Mouse (Mus musculus) megakaryocyte-erythroid progenitor cell, adult 5-6 weeks (primary cell): Measurements from ENCODE around the gene Fkbp6. TPM values are rescaled to one million over a fixed set of nuclear protein-coding genes. Genes with fewer than 3 reads are reported as not detected.

Experiments
- ATAC-seq: replicated peaks from 2 replicates; pipeline ENCODE4 v1.8.0; 2016; ENCODE audit warnings: mild to moderate bottlenecking, inconsistent platforms; ENCODE audit not compliant: severe bottlenecking, poor library complexity, low FRiP score, low TSS enrichment
- total RNA-seq, 2 experiments: library from RNA; stranded (forward) in 1 of 2; stranded (reverse) in 1 of 2; fragments of 200-1000, 215-1000 nt in 1 of 2; fragments of >200 nt in 1 of 2; fragmentation: Nextera tagmentation in 1 of 2; gene quantifications; 2 replicates each; pipeline ENCODE4 v1.2.3; 2014 to 2017

Gene Fkbp6
- total RNA-seq, 2 experiments from 2014 or later = 2.0 TPM; not detected in 1

DNA sequence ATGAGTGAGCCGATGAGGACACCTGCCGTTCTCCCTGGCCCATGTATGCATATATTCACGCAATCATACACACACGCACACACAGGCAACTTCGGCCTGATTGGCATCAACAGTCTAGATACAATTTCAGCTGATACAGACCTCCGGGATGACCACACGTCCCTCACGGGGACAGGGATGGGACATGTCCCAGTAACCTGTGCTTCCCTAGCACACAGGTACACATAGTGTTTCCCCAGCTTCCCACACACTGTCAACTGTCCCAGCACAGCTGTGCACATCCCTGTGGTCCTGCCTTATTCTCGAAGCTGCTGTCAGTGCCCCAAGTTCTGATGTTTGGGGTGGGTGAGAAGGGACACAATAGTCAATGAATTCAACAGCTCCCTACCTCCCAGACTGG lies 102.5 kb downstream of the Fkbp6 start:
- no peak for ATAC-seq

DNA sequence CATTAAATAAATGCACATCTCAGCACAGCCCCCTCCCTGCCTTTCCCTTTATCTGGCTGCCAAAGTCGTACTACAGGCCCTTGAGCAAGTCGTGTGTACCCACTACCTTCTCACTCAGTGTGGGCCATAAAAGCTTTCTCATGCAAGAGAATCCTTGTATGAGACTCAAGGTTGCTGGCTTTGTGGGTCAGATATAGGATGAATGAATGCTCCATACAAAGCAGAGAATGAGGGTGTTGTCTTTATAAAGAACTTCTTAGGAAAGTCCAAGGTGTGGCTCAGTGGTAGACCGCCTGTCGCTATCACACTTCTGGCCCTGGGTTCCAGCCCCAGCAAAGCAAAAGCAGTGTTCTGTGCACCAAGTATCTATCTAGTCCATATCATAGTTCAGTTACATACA lies 103.3 kb downstream of the Fkbp6 start:
- ATAC-seq = no peak

DNA sequence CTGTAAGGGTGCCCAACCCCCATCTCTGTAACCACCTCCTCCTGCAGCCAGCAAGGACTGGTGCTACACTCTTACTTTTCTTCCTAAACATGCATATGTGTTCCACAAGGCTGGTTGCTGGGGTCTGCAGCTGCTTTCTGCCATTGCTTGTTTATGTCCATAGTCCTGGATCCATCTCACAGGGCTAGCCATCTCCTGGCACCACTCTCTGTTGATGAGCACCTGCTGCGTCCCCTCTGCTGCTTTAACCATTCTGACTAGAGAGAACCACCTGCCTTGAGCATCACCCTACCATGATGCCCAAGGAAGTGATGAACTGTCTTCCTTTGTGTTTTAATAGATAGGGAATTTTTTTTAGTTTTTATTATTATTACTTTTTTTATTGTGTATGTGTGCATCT lies 106.7 kb downstream of the Fkbp6 start:
- ATAC-seq = no peak

DNA sequence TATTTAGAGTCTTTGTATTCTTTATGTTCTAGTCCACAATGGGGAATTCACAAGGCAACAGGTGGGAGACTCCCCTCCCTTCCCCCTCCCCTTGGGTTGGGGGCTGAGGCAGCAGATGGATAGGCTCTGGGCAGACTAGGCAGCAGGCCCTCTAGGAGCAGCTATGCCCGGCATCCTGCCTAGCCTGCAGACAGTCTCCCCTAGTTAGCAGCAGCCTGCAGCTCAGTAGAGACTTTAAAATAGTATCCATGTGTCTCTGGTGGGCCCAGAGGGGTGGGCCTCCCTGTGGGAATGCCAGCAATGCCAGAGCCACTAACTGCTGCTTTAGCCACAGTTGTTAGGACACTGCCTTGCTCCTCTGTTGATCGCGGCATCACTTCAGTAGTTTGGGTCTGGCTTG lies 107.2 kb downstream of the Fkbp6 start:
- no peak for ATAC-seq

DNA sequence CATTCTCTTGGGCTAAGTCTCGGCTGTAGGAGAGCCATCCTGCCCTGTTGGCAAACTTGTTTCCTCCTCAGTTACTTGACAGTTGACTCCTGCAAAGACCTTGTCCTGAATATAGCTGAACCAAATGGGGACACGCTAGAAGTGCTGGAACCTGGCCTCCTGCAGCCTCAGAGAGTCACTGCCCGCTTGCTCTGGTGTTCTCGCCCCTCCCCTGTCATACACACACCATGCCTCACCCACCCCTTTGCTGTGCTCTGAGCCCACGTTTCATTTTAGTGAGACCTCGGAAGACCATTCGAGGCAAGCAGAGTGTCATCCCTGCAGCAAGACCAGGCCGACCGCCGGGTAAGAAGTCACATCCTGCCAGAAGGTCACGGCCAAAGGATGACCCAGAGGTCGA lies 107.7 kb downstream of the Fkbp6 start:
- ATAC-seq = no peak

Other genes starting within 250 kb of the Fkbp6 start
- 11.6 and 13.3 TPM in 2 replicates for gene Tbl2, start 200.4 kb downstream of the Fkbp6 start, total RNA-seq (2014; fragmentation: Nextera tagmentation)
- gene Tbl2, start 200.4 kb downstream of the Fkbp6 start, total RNA-seq (2017) = 19.8 and 20.4 TPM in 2 replicates
- 37.2 and 48.3 TPM in 2 replicates for gene Bcl7b, start 181.8 kb downstream of the Fkbp6 start, total RNA-seq (2014; fragmentation: Nextera tagmentation)
- gene Bcl7b, start 181.8 kb downstream of the Fkbp6 start, total RNA-seq (2017) = 25.1 and 33.3 TPM in 2 replicates
- 128 and 135 TPM in 2 replicates for gene Baz1b, start 162.8 kb downstream of the Fkbp6 start, total RNA-seq (2014; fragmentation: Nextera tagmentation)
- 154 and 160 TPM in 2 replicates for gene Baz1b, start 162.8 kb downstream of the Fkbp6 start, total RNA-seq (2017)
- 0.30 and 0.37 TPM in 2 replicates for gene Fzd9, start 98.8 kb downstream of the Fkbp6 start, total RNA-seq (2014; fragmentation: Nextera tagmentation)
- 0.38 TPM in 1 of 2 replicates, not detected in the other for gene Fzd9, start 98.8 kb downstream of the Fkbp6 start, total RNA-seq (2017)
- gene Trim50, start 3.3 kb upstream of the Fkbp6 start, total RNA-seq (2014; fragmentation: Nextera tagmentation) = not detected in 2 replicates
- gene Trim50, start 3.3 kb upstream of the Fkbp6 start, total RNA-seq (2017) = not detected in 2 replicates
- 36.6 and 54.3 TPM in 2 replicates for gene Nsun5, start 19.9 kb upstream of the Fkbp6 start, total RNA-seq (2014; fragmentation: Nextera tagmentation)
- gene Nsun5, start 19.9 kb upstream of the Fkbp6 start, total RNA-seq (2017) = 29.7 and 32.5 TPM in 2 replicates
- gene Pom121, start 44.5 kb upstream of the Fkbp6 start, total RNA-seq (2014; fragmentation: Nextera tagmentation) = 83.2 and 90.6 TPM in 2 replicates
- 10.4 and 11.1 TPM in 2 replicates for gene Pom121, start 44.5 kb upstream of the Fkbp6 start, total RNA-seq (2017)
- 0.79 and 1.2 TPM in 2 replicates for gene Hip1, start 195.1 kb upstream of the Fkbp6 start, total RNA-seq (2014; fragmentation: Nextera tagmentation)
- gene Hip1, start 195.1 kb upstream of the Fkbp6 start, total RNA-seq (2017) = 0.19 and 0.23 TPM in 2 replicates
- gene Ccl26, start 213.5 kb upstream of the Fkbp6 start, total RNA-seq (2014; fragmentation: Nextera tagmentation) = not detected in 2 replicates
- gene Ccl26, start 213.5 kb upstream of the Fkbp6 start, total RNA-seq (2017) = not detected in 2 replicates
- not detected in 2 replicates for gene Ccl24, start 223.0 kb upstream of the Fkbp6 start, total RNA-seq (2014; fragmentation: Nextera tagmentation)
- not detected in 2 replicates for gene Ccl24, start 223.0 kb upstream of the Fkbp6 start, total RNA-seq (2017)